In genomic region chr5:135274663-135275396, GRCm38 (mm10) we compare ENCODE assay signal across 8 mouse cellular contexts. TPM values are rescaled to one million over a fixed set of nuclear protein-coding genes. Genes with fewer than 3 reads are reported as not detected.
DNase-seq lines count a peak whose midpoint lies in the region; ATAC-seq and TF ChIP-seq lines count a peak whose summit lies in the region.

No protein-coding gene starts in this region.

- H3K27me3 ChIP-seq in E14TG2a.4 (ENCODE audit: insufficient read depth, low read length): peaks cover 49% of the 10 kb centered on the region
- 0 out of 2 replicates have a peak, but pooled peaks cover 2% of the 10 kb centered on the region for H3K27me3 ChIP-seq in forebrain, embryonic 13.5 days
- peaks cover 26% of the 10 kb centered on the region for H3K27me3 ChIP-seq in limb, embryonic 12.5 days
- no peaks in the 10 kb centered on the region for H3K27me3 ChIP-seq in kidney, adult 2 months (replicated peaks; ENCODE audit: control insufficient read depth, insufficient read depth, low read length)
- H3K27me3 ChIP-seq in liver, postnatal 0 days (ENCODE audit: insufficient read depth, low read length): peaks cover 5% of the 10 kb centered on the region; the same call in 1 of the 2 replicates

- H3K4me3 ChIP-seq in E14TG2a.4 (replicated peaks; ENCODE audit: low read length): peak overlapping the region; percentile 27
- H3K4me3 ChIP-seq in forebrain, embryonic 13.5 days: peak overlapping the region; percentile 4; the same call in 1 of the 2 replicates
- H3K4me3 ChIP-seq in limb, embryonic 12.5 days (replicated peaks): no peak overlapping the region; the same call in 1 of the 2 replicates
- no peak overlapping the region for H3K4me3 ChIP-seq in kidney, adult 2 months (ENCODE audit: insufficient read depth, low read depth, low read length)
- H3K4me3 ChIP-seq in liver, postnatal 0 days (ENCODE audit: low read depth, low read length): no peak overlapping the region

- peak; percentile 18 for DNase-seq in cerebellum, adult 9-11 months
- DNase-seq in cerebellum, postnatal 25 days: no peak
- no peak for DNase-seq in urinary bladder, adult 18-20 months (ENCODE audit: low spot score in 2 of 2)
- no peak for DNase-seq in kidney, adult 2 months
- DNase-seq in liver, postnatal 0 days: no peak

- peak overlapping the region; percentile 44 for H3K4me2 ChIP-seq in forebrain, embryonic 13.5 days
- peak overlapping the region; percentile 42 for H3K4me2 ChIP-seq in limb, embryonic 12.5 days
- no peak overlapping the region for H3K4me2 ChIP-seq in liver, postnatal 0 days (ENCODE audit: low read depth, low read length)

- peak overlapping the region; percentile 84 for H3K27ac ChIP-seq in forebrain, embryonic 13.5 days
- peak overlapping the region; percentile 91 for H3K27ac ChIP-seq in limb, embryonic 12.5 days
- no peak overlapping the region for H3K27ac ChIP-seq in kidney, adult 2 months (ENCODE audit: insufficient read depth, low read depth, low read length)
- no peak overlapping the region for H3K27ac ChIP-seq in liver, postnatal 0 days (ENCODE audit: low read depth)

- no peaks in the 10 kb centered on the region for H3K9me3 ChIP-seq in E14TG2a.4 (ENCODE audit: low read length)
- no peaks in the 10 kb centered on the region for H3K9me3 ChIP-seq in forebrain, embryonic 13.5 days (replicated peaks)
- H3K9me3 ChIP-seq in limb, embryonic 12.5 days: no peaks in the 10 kb centered on the region
- H3K9me3 ChIP-seq in liver, postnatal 0 days (ENCODE audit: low read length): no peaks in the 10 kb centered on the region

- peaks cover 54% of the 10 kb centered on the region for H3K4me1 ChIP-seq in E14TG2a.4 (replicated peaks; ENCODE audit: low read depth, low read length)
- peaks cover 51% of the 10 kb centered on the region for H3K4me1 ChIP-seq in forebrain, embryonic 13.5 days
- H3K4me1 ChIP-seq in limb, embryonic 12.5 days (replicated peaks): peaks cover 34% of the 10 kb centered on the region
- no peaks in the 10 kb centered on the region for H3K4me1 ChIP-seq in kidney, adult 2 months (ENCODE audit: control insufficient read depth, insufficient read depth, low read length)
- no peaks in the 10 kb centered on the region for H3K4me1 ChIP-seq in liver, postnatal 0 days (ENCODE audit: insufficient read depth)

- peak overlapping the region; percentile 24; the same call in 1 of the 2 replicates for H3K9ac ChIP-seq in forebrain, embryonic 13.5 days
- peak overlapping the region; percentile 24; the same call in 1 of the 2 replicates for H3K9ac ChIP-seq in limb, embryonic 12.5 days (replicated peaks)
- H3K9ac ChIP-seq in liver, postnatal 0 days (replicated peaks): no peak overlapping the region

- no peak for TF ChIP-seq POLR2A in kidney, adult 2 months (IDR thresholded peaks at IDR 0.05; ENCODE audit: low read depth, low read length)

- no peak for TF ChIP-seq EP300 in liver, postnatal 0 days (IDR thresholded peaks at IDR 0.05; ENCODE audit: low read depth)

- WGBS in forebrain, embryonic 13.5 days: 5% methylated on average over 15 of the region's 15 CpGs
- WGBS in limb, embryonic 12.5 days: 19% methylated on average over 15 of the region's 15 CpGs
- 49% methylated on average over 15 of the region's 15 CpGs for WGBS in kidney, adult 2 months
- 42% methylated on average over 15 of the region's 15 CpGs for WGBS in liver, postnatal 0 days (ENCODE audit: insufficient replicate concordance)

- ATAC-seq in forebrain, embryonic 13.5 days: peak; percentile 50
- peak; percentile 44; the same call in 1 of the 2 replicates for ATAC-seq in limb, embryonic 12.5 days (ENCODE audit: insufficient number of reproducible peaks, insufficient read depth, low FRiP score, low TSS enrichment, low read depth)
- ATAC-seq in liver, postnatal 0 days: no peak

- H3K36me3 ChIP-seq in E14TG2a.4 (ENCODE audit: insufficient read depth, low read length): no peaks in the 10 kb centered on the region
- H3K36me3 ChIP-seq in forebrain, embryonic 13.5 days (ENCODE audit: poor library complexity, severe bottlenecking): no peaks in the 10 kb centered on the region
- no peaks in the 10 kb centered on the region for H3K36me3 ChIP-seq in limb, embryonic 12.5 days
- no peaks in the 10 kb centered on the region for H3K36me3 ChIP-seq in kidney, adult 2 months (ENCODE audit: control insufficient read depth, insufficient read depth, low read length)
- H3K36me3 ChIP-seq in liver, postnatal 0 days (replicated peaks; ENCODE audit: insufficient read depth, low read length): no peaks in the 10 kb centered on the region

- TF ChIP-seq CTCF in E14TG2a.4 (conservative IDR thresholded peaks at IDR 0.05; ENCODE audit: low read length): no peak
- no peak for TF ChIP-seq CTCF in kidney, adult 2 months (conservative IDR thresholded peaks at IDR 0.05; ENCODE audit: insufficient read depth, insufficient read length, low read depth, low read length)
- no peak for TF ChIP-seq CTCF in liver, postnatal 0 days (IDR thresholded peaks at IDR 0.05; ENCODE audit: low read depth)

RNA-seq across cellular contexts. Expression of gene Fzd9, which starts 23.8 kb away (rescaled TPM):
- 18.2 and 25.7 TPM in 2 replicates for polyA plus RNA-seq in forebrain, embryonic 13.5 days (2015; fragmentation: Nextera tagmentation; extraction: Ambion mirVana)
- polyA plus RNA-seq in limb, embryonic 12.5 days (2016; fragmentation: Nextera tagmentation; extraction: Ambion mirVana): 9.2 and 10.3 TPM in 2 replicates
- 0.67 and 0.83 TPM in 2 replicates for polyA plus RNA-seq in kidney, adult 2 months (2012; rRNA removed)
- polyA plus RNA-seq in liver, postnatal 0 days (2015; fragmentation: Nextera tagmentation; extraction: Ambion mirVana): 0.16 and 0.25 TPM in 2 replicates

Comparison
In these comparisons a context has a peak if more than half of its experiments do, and no peak if none do; other contexts are left out.
1. H3K4me3 ChIP-seq: peak in E14TG2a.4 (single experiment) and forebrain, embryonic 13.5 days (single experiment); none in limb, embryonic 12.5 days (single experiment), kidney, adult 2 months (single experiment) and liver, postnatal 0 days (single experiment).
2. H3K27ac ChIP-seq: peak in forebrain, embryonic 13.5 days (single experiment) and limb, embryonic 12.5 days (single experiment); none in kidney, adult 2 months (single experiment) and liver, postnatal 0 days (single experiment).